Mouse (Mus musculus): ENCODE data around the gene Cyp2a22. TPM values are rescaled to one million over a fixed set of nuclear protein-coding genes. Genes with fewer than 3 reads are reported as not detected.
"Not testable (repeated sequence)": the region's sequence is repeated elsewhere in the genome, so short reads cannot be mapped to it uniquely, and the experiment has no call there.

The Cyp2a22 gene
- total RNA-seq (2021): not detected
- long read RNA-seq, experiment 1: 0 reads
- long read RNA-seq, experiment 2: 0 reads

- DNase-seq (ENCODE audit: low spot score in 2 of 2): no peak
Observed at GRCm38 (mm10) chr7:26939262-26939661, at the start of gene Cyp2a22. Cyp2a22 (minus strand) TSS chr7:26939384.

- DNase-seq (ENCODE audit: low spot score in 2 of 2): not testable (repeated sequence)
Observed at GRCm38 (mm10) chr7:26983151-26983550, 44.0 kb upstream of the Cyp2a22 start.

GRCm38 (mm10) chr7:26982551-26982950, 43.4 kb upstream of the Cyp2a22 start:
- DNase-seq (ENCODE audit: low spot score in 2 of 2): no peak

GRCm38 (mm10) chr7:26981937-26982336, 42.8 kb upstream of the Cyp2a22 start:
- DNase-seq (ENCODE audit: low spot score in 2 of 2): not testable (repeated sequence)

- not testable (repeated sequence) for DNase-seq (ENCODE audit: low spot score in 2 of 2)
Observed at GRCm38 (mm10) chr7:26981464-26981863, 42.3 kb upstream of the Cyp2a22 start.

- DNase-seq (ENCODE audit: low spot score in 2 of 2): not testable (repeated sequence)
Observed at GRCm38 (mm10) chr7:26962371-26962770, 23.2 kb upstream of the Cyp2a22 start.

- DNase-seq (ENCODE audit: low spot score in 2 of 2): not testable (repeated sequence)
Observed at GRCm38 (mm10) chr7:26953306-26953705, 14.1 kb upstream of the Cyp2a22 start.

GRCm38 (mm10) chr7:26952671-26953070, 13.5 kb upstream of the Cyp2a22 start:
- not testable (repeated sequence) for DNase-seq (ENCODE audit: low spot score in 2 of 2)

- DNase-seq (ENCODE audit: low spot score in 2 of 2): not testable (repeated sequence)
Observed at GRCm38 (mm10) chr7:26941320-26941925, 2.2 kb upstream of the Cyp2a22 start.

GRCm38 (mm10) chr7:26917114-26917513, 22.1 kb downstream of the Cyp2a22 start:
- not testable (repeated sequence) for DNase-seq (ENCODE audit: low spot score in 2 of 2)

Other genes with a start within 250 kb of the Cyp2a22 start
- gene Cyp2b19, start 182.2 kb downstream of the Cyp2a22 start, total RNA-seq (2021): not detected
- gene Cyp2g1, start 130.5 kb downstream of the Cyp2a22 start, total RNA-seq (2021): not detected
- not detected for gene Cyp2a5, start 104.1 kb downstream of the Cyp2a22 start, total RNA-seq (2021)
- gene Cyp2a12, start 89.7 kb upstream of the Cyp2a22 start, total RNA-seq (2021): not detected
- not detected for gene Cyp2f2, start 180.5 kb upstream of the Cyp2a22 start, total RNA-seq (2021)
- not detected for gene Cyp2t4, start 214.3 kb upstream of the Cyp2a22 start, total RNA-seq (2021)
- 10 to 100 TPM; 88.1 to 90.7 TPM for gene Egln2, start 227.4 kb upstream of the Cyp2a22 start, total RNA-seq (2021)
- gene Rab4b, start 239.5 kb upstream of the Cyp2a22 start, total RNA-seq (2021): 10 to 100 TPM; 85.1 to 87.0 TPM
- gene Gm21983, start 241.7 kb upstream of the Cyp2a22 start, total RNA-seq (2021): not detected
- 10 to 100 TPM in 1 of 2 experiments, 1 to 10 TPM in 1; 5.6 to 15.8 TPM for gene Mia, start 241.8 kb upstream of the Cyp2a22 start, total RNA-seq (2021)